Mouse (Mus musculus) heart, postnatal 0 days (tissue): ENCODE results near the gene Tarbp2.

Experiments
- CTCF ChIP-seq: IDR thresholded peaks from 2 replicates; pipeline ENCODE4 v1.5.1; 2016; ENCODE audit warnings: antibody characterized with exemption, control low read depth, low read depth
- EP300 ChIP-seq: IDR thresholded peaks from 2 replicates; pipeline ENCODE4 v1.6.1; 2016; ENCODE audit warnings: antibody characterized with exemption, low read depth

- TF ChIP-seq CTCF: no peak
- TF ChIP-seq EP300: no peak
Measured at GRCm38 (mm10) chr15:102515261-102515660, 2.7 kb upstream of the Tarbp2 start.
